Mouse (Mus musculus) frontal cortex, postnatal 14 days (tissue): ENCODE results near the gene Cd36.
"Not testable (repeated sequence)": the region's sequence is repeated elsewhere in the genome, so short reads cannot be mapped to it uniquely, and the experiment has no call there.

ENCODE experiments used
- DNase-seq, 2 experiments: peaks; one replicate each; pipeline ENCODE4 v3.0.0; 2022; ENCODE audit warnings: low spot score in 2 of 2

The Cd36 gene

DNA sequence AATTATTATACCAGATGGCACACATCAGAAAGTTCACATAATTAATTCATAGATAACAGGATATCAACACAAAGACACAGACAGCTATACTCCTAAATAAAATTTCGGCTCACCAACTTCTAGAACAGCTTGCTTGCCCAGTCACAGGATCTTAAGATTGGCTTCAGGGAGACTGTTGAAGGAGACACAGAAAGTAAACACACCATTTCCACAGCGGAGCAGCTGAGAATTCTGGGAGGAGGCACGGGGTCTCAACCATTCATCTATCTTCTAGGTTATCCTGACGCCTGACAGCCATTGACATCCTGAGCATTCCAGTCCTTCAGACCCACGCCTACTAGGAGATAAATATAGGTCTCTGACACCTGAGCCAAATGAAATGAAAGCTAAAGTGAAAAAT is at the start of gene Cd36:
TSS of gene Cd36 (minus strand) at position 204 of the 400 bp plus-strand sequence.
- no peak for DNase-seq

DNA sequence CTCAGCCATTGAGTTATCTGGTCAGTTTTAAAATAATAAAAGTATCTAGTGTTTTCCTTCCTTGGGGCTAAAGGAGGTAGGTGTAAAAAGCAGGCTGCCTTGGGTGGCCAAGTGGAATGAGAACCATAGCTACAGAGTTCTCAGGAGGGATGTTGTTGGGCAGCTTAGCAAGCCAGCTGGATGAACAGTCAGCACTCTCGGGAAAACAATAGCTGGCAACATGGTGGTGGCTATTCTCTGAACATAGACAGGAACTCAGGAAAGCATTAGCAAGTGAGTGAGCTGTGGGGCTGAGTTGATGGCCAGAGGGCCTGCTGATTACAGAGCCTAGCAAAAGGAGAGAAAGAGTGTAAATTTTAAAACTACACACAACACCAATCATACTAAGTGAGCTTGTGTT is 45.9 kb upstream of the Cd36 start:
- no peak for DNase-seq

DNA sequence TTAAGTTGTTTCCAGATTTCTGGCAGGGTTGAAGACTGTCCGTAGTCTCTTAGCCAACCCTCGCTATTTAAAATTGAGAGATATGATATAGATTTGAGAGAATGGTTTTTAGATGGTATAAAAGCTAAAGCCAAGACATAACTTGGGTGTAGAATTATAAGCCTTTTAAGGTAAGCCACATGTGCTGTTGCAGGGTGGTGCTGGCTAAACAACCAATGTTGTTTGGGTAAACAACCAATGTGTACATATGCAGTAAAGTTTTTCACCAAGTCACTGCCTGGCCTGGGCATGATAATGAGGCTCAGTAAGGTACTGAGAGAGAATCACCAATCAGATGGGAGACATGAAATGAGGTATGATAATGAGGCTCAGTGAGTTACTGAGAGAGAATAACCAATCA is 43.0 kb upstream of the Cd36 start:
- DNase-seq: not testable (repeated sequence)

DNA sequence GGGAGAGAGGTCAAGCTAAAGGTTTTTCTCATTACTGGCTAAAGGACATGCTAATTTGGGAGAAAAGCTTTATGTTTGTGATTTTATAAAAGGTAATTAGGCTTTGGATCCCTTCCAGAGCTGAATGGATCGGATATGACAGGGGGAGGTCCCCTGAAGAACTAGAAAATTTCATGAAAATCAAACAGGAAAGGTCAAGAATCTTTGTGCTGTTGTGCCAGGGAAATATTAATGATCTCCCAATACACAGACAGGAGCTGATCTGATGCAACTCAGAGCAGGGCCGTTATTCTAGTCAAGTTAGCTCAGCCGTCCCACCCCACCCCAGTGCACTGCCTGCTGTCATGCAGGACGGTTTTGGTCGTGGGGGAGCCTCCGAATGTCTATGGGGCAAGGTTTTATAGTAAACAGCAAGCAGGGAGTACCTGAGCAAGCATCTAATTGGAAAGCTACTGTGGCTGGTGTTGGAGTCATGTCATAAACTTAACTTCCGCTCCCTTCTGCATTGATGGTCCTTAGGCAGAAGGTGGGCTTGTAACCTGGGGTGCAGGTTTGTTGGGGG is 40.5 kb upstream of the Cd36 start:
- no peak for DNase-seq

DNA sequence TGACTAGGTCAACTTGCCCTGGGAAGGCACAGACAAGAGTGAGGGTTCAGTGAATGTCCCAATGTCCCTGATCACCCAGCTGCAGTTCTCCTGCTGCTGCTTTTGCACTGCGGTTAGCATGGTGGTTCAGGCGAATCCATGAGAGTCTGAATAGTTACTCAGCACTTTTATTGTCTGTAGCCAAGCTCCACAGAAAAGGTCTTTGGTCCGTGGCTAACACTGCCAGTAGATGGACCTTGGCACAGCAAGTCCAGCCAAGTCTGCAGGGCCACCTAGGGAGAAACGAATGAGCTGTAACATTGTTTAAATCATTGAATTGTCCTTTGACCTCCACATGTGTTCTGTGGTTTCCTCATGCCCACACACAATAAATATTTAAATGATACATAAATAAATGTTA is 39.9 kb upstream of the Cd36 start:
- DNase-seq: no peak

DNA sequence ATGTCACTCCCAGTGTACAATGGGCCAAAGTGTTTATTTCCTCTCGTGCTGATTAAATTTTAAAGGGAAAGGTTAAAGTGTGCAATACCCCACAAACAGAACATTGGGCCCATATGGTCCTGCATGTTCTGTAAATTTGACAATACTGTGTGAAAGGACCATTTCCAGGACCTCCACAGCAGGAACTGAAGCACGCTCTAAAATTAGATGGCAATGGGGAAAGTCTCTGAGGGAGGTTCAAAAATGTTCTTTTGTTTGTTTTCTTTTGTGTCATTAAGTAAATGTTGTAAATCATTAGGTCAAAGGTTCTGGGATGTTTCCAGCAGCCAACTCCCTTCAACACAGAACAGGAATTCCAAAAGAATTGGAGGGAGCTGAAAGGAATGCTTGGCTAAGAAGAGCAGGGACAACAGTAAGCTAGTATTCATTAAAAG is 35.5 kb upstream of the Cd36 start:
- DNase-seq: no peak

DNA sequence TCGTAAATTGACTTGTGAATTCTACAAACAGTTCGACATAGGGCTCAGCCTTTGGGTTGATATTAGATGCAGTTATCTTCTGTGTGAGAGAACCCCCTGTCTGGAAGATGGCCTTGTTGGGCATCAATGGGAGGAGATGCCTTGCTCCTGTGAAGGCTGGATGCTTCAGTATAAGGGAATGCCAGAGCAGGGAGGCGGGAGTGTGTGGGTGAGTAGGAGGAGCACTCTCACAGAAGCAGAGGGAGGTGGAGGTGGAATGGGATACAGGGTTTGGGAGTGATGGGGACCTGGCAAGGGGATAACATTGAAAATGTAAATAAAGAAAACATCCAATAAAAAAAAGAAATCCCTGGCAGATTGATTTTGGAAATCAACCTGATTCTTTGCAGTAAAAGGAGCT is 35.0 kb upstream of the Cd36 start:
- no peak for DNase-seq

DNA sequence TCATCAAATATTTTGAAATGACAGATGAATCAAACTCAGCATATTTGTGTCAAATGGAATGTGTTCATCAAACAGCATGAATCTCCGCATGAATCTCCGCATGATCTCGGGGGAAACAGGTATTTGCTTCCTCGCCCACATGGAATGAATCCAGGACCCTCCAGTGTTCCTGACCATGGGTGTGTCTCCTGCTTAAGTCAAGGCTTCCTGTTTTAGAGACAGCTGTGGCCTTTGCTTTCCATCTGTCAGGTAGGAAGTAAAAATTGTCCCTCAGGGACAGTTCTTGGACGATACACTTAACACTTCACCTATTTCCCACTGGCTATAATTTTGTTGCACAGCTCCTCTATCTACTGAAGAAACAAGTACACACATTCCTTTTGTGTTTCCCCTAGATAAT is 30.4 kb upstream of the Cd36 start:
- DNase-seq: no peak

DNA sequence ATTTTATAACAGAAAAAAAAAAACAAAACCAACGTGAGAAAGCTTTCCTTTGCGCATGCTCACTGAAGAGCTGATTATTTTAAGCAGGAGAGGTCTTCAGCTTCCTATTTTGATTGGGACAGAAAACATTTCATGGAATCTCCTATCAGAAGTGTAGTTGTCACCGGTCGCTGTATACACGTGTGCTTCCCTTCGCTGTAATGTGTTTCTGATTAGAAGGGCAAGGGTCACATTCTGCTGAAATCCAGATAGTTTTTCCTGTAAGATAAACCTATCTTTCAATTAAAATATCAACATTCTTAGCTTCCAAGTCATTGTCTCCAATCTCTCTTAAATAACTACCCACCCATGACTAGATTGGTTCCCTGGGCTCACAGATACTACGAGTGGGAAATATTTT is 16.2 kb upstream of the Cd36 start:
- DNase-seq: no peak

DNA sequence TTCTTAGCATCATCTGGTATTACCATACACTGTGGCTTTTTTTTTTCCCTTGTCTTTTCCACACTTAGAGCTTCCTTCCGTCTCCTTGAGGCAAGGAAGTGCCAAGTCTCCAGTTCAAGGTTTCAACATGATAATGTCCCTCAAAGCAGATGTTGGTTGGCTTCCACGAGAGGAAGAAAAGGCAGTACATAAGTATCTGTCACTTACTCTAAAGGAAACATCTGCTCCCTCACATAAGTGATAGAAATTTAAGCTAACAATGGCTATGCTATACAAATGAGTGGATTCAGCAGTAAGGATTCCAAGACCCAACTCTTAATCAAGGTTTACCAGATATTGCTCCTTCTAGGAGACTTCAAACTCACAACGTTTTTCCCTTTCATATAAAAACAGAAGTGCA is 10.3 kb upstream of the Cd36 start:
- no peak for DNase-seq

DNA sequence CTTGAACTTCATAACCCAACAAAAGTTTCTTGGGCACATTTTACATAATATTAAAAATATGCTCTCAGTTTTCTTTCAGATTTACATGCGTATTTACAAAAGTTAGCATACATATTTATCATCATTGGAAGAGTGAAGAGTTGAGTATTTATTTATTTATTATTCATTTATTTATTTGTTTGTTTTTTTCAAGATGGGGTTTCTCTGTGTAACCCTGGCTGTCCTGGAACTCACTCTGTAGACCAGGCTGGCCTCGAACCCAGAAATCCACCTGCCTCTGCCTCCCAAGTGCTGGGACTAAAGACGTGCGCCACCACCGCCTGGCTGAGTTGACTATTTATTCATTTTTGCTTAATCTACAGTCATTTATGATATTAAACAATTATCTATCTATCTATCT is 9.0 kb upstream of the Cd36 start:
- not testable (repeated sequence) for DNase-seq

DNA sequence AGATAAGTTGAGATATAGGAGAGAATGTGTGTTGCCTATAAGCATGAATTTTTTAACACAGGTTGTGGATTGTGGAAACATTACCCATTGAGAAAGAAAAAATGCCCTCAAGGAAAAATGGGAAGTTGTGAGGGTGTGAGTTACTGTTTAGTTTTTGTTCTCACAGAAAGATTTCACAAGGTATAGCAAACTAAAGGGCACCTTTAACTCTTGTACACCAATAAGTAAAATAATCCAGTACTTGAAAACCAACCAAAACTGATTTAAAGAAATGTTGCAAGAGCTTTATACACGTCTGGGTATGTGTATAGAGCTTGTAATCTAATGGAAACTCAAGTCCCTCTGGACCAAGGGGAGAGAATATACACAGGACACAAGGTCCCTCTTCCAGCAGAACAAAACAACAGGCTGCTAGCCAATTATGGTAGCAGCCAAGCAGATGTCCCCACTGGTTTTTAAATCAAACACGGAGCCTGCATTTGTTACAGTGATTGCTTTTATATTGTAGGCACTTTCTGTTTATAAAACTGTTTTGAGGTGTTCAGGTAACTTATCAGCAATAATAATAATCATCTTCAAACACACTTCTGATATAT is 5.1 kb upstream of the Cd36 start:
- DNase-seq: no peak

DNA sequence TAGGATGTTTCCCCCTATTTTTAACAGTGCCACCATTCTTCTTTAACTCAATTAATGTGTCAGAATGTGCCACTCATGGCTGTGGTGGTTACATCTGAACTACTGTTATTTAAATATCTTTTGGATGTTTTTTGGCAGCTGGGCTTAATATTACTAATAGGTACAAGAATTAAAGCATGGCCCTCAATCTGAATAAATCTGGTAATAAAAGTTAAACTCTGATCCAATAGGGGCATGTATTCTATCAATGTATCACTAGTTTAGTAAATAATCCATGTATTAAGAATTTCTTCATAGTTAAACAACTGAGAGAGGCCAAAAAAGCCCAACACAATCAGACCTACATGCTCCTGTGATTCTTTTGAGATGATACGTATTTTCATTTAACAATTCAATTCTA is 690 bp upstream of the Cd36 start:
- DNase-seq: no peak

DNA sequence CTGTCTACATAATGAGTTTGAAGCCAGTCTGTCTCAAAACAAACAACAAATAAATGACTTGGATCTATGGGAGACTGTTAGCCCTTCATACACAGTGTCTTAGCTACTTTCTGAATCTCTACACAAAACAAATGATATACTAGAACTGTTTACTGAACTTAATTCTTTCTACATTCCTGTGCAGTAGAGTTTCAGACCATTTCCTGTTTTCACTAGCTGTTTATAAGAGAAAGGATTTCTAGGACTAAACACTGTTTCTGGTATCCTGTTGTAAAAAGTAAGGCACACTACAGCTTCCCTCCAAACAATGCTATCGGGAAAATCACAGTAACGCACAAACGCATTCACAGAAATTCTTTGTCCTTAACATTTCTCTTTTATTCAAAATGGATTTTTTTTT is 2.2 kb downstream of the Cd36 start:
- DNase-seq: no peak

DNA sequence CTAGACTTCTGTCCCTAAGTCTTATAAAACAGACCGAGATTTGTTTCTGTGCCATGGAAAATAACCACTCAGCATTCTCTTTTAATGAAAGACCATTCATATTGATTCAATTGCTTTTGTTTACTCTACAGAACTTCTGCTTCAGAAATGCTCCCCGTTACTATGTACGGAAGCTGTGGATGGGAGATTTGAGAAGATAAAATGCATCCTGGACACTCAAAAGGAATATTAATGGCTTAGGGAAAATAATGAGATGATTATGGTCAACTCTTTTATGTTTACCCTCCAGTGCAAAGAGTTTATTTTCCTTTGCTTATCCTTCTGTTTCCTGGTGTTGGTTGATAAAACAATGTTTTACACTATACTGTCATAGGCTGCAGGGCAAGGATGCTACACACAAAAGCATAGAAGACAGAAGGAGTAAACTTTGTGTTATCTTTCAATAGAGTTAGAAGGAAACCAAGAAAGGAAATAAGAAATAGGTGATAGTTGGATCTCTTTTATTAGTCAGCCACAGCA is 5.2 kb downstream of the Cd36 start:
- DNase-seq: no peak

DNA sequence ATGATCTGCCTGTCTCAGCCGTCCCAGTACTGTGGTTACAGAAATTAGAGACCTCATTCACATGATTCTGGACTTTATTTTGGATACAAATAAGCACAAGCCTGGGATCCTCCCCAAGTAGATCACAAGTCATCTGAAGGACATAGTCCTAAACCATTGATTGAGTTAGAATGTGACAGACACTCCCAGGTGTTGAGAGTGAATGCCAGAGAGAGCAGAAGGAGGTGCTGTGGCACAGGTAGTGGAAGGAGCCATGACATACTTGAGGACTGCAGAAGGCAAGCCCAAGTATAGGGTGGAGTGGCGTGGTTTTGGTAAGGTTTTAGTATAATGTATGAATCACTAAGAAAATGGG is 7.1 kb downstream of the Cd36 start:
- DNase-seq: no peak

DNA sequence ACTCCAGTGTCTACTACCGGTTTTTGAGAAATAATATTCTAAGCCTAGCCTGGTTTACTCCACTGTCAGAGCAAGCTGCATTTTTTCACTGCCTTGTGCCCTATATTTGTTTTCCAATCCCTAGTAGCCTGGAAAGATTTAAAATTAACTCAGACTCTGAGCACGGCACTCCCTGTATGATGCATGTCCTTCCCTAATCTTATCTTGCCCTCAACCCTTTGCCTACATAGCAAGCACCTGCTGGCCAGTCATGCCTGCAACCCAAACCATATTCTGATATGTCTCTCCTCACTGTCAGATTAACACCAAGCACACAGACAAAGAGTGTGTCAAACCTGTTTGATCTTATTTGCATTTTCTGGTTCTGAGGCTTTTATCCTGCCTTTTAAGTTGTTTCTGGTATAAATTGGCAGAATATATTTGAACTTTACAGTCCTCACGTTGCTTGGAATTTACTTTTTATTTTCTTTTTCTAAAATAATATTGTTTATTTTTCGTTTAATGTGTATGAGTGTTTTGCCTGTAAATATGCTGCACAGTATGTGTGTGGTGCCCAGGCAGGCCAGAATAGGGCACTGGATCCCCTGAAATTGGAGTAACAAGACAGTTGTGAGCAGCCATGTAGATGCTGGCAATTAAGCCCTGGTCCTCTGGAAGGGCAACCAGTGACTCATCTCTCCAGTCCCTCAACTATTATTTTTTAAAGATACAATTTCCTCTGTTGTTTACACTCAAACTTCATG is 7.6 kb downstream of the Cd36 start:
- no peak for DNase-seq

DNA sequence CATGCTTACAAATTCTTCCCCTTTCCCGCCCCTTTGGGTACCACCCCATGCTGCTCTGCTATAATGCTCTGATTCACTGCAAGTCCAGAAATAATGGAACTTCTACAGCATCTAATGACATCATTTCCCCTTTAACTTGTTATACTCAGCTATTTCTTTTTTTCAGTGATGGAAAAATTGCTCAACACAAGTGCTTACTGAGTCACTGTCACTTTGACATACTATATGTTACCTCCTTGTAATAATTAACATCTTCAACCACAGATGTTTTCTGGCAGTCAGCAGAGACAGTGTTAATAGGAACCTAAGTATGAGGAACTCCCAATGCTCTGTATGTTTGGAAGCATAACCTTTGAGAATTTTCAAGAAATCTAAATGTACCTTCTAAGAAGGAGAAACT is 8.7 kb downstream of the Cd36 start:
- no peak for DNase-seq

DNA sequence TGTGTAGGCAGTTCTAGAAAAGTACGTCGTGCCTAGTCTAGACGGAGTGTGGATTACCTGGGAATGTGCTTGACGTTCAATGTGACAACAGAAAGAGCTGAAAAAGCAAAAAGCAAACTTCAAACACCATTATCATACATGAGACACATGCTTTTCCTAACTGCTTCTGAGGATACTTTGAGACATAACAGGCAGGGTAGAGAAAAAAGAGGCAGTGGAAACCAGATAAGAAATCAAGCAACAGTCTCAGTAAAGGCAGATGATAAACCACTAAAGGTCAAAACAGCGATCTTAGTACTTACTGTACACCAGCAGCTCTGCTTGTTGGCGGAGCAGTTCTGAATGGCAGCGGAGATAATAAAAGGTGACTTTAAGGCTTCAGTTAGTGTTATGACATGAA is 11.6 kb downstream of the Cd36 start:
- DNase-seq: no peak

DNA sequence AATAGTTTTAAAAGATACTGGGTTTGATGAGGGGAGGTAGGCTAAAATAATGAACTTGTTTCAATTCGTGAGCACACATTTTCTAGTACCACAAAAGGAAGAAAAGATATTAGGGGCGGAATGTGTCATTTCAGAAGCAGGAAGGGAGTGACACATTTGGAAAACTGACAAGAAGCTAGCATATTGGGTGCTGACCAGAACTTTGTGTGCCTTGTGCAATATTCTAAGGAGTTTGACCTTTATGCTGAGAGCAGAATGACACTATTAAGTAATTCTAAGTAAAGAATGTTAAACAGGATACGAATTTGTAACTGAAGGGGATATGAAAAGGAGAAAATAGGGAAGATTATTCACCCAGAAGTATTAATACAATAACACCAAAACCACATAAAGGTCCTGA is 12.0 kb downstream of the Cd36 start:
- DNase-seq: no peak

DNA sequence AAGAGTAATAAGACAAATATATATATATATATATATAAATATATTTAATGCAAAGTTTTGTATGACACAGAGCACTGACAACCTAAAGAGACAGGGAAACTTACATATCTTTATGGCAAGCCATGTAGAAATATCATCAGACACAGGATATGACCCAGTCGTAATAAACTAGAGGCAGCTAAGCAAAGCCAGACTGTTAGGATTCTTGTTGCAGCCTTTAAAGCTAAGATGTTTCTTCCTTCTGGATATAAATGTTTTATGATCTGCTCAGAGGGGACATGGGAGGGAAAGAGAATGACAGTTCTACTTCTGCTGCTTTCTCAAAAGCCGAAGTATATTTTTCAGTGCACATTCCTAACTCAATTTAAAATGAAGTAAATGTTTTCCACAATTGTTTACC is 14.3 kb downstream of the Cd36 start:
- DNase-seq: no peak

DNA sequence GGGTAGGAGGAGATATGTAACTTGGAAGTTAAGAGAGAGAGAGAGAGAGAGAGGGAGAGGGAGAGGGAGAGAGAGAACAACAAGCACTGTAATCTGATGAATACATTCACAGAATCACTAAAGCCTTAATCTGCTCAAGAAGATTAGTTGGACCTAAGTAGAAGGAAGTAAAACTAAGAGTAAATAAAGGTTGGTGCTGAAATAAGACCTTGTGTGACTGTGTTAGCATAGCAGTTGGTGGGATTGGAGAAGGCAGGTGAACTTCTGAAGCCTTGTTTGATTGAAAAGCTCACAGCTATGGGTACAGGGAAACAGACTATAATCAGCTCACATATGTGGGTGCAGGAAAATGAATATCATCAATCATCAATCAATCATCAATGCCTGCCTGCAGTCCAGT is 23.2 kb downstream of the Cd36 start:
- no peak for DNase-seq

DNA sequence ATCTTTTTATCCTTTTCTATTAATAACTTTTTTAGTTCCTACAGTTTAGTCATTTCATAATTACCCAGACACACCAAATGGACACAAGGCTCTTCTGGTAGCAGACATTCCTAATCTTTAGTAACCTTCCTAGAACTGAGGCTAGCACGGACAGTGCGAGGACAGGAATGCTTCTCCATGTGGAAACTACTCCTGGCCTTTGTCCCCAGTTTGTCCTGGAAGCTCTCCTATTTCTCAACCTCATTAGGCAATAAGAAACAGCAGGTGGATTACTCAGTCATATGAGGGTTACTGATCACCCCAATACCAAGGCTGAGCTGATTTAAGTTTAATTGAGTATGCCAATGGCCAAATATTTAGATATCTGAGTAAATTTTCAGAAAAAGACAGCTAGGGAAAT is 25.5 kb downstream of the Cd36 start:
- DNase-seq: no peak
